Mouse (Mus musculus): ENCODE measurements around the gene Rsc1a1.

DNA sequence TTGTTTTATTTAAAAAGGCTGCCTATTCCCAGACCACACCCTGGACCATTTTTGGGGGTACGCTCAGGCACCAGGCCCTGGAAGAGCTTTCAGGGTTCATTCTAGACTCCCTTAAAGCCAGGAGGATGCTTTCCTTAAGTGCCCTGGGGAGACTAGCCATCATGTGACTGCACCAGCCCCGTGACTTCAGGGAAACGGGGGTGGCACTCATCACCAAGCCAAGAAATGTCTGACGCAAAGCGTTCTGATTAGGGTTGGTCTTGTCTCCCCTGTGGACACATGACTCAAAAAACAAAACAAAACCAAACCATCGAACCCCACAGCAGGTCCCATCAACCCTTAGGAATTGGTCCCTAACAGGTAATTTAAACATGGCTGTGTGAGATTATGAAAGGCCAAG, 34.1 kb downstream of the Rsc1a1 start:
- TF ChIP-seq POLR2A (IDR thresholded peaks at IDR 0.05; ENCODE audit: borderline replicate concordance, low read depth, low read length) (no peak), CTCF (IDR thresholded peaks at IDR 0.05; ENCODE audit: low read depth, low read length) (no peak)
